Comparison of ENCODE assay signal across 22 mouse cellular contexts in the genomic region with DNA sequence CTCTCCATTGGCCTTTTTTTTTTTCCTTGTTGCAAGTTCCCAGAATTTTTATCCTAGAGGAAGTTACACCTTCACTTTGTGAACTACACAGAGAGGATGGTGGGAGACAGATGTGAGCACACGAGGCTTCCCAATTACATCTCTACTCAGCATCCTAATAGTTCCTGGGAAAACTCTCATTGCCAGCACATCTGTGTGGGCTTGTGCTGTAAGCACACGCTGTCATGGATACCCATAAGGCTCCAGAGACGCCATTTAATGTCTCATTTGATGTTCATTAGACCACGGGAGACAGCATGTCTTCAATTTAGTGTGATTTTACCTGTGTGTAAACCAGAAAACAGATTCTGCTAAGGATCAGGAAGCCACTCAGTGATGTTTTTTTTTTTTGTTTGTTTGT.
DNase-seq lines count a peak whose midpoint lies in the region; ATAC-seq and TF ChIP-seq lines count a peak whose summit lies in the region.
"Had no signal": no experiment of that assay in that cellular context is flagged by ENCODE, and none has a peak within 500 bp of the region (broad histone marks: within the 10 kb centered on the region; RNA-seq: fewer than 3 reads in every experiment).

No protein-coding gene starts in this region.

- no peak overlapping the region for H3K4me2 ChIP-seq in hindbrain, postnatal 0 days (ENCODE audit: low read depth, low read length)
- H3K4me2 ChIP-seq in hindbrain, embryonic 16.5 days (ENCODE audit: low read length), result no peak overlapping the region
- no peak overlapping the region for H3K4me2 ChIP-seq in neural tube, embryonic 14.5 days (ENCODE audit: low read depth, low read length)
- no peak overlapping the region for H3K4me2 ChIP-seq in neural tube, embryonic 15.5 days
- H3K4me2 ChIP-seq: embryonic facial prominence, embryonic 13.5 days; embryonic facial prominence, embryonic 15.5 days; forebrain, embryonic 12.5 days had no signal

- H3K36me3 ChIP-seq in hindbrain, postnatal 0 days (ENCODE audit: insufficient read depth, low read length), result no peaks in the 10 kb centered on the region
- H3K36me3 ChIP-seq in hindbrain, embryonic 16.5 days (ENCODE audit: control insufficient read depth, insufficient read depth, low read length), result no peaks in the 10 kb centered on the region
- H3K36me3 ChIP-seq in neural tube, embryonic 14.5 days (ENCODE audit: control insufficient read depth, insufficient read depth, low read length), result no peaks in the 10 kb centered on the region
- H3K36me3 ChIP-seq in neural tube, embryonic 15.5 days, result no peaks in the 10 kb centered on the region
- H3K36me3 ChIP-seq: embryonic facial prominence, embryonic 13.5 days; embryonic facial prominence, embryonic 15.5 days; forebrain, embryonic 10.5 days; forebrain, embryonic 12.5 days had no signal

- no peak for ATAC-seq in hindbrain, postnatal 0 days
- ATAC-seq in hindbrain, embryonic 16.5 days, result no peak
- peak; percentile 65 for ATAC-seq in neural tube, embryonic 14.5 days (ENCODE audit: low read depth)
- ATAC-seq in neural tube, embryonic 15.5 days (ENCODE audit: low FRiP score), result 0 out of 2 replicates have a peak, but pooled peaks have one; percentile 35
- ATAC-seq: forebrain, embryonic 14.5 days; forebrain, embryonic 16.5 days had no signal

- H3K4me3 ChIP-seq in hindbrain, postnatal 0 days (ENCODE audit: low read length), result no peak overlapping the region
- no peak overlapping the region for H3K4me3 ChIP-seq in hindbrain, embryonic 16.5 days (ENCODE audit: low read length)
- H3K4me3 ChIP-seq in neural tube, embryonic 14.5 days (ENCODE audit: low read depth, low read length), result no peak overlapping the region
- H3K4me3 ChIP-seq in neural tube, embryonic 15.5 days (replicated peaks), result no peak overlapping the region
- H3K4me3 ChIP-seq: embryonic facial prominence, embryonic 13.5 days; embryonic facial prominence, embryonic 15.5 days; erythroblast, embryonic 14.5 days; forebrain, embryonic 10.5 days; forebrain, embryonic 12.5 days had no signal

- DNase-seq in hindbrain, postnatal 0 days (ENCODE audit: low spot score), result peak; percentile 12
- DNase-seq in spleen, postnatal 4 days (ENCODE audit: low spot score in 2 of 2), result no peak
- DNase-seq: adrenal gland, adult 2 months; adrenal gland, postnatal 10 days; adrenal gland, postnatal 25 days; cerebellum, adult 11 months; cerebellum, adult 18-20 months; cerebellum, adult 8-10 months; cerebellum, adult 9-11 months; cerebellum, postnatal 14 days; cerebellum, postnatal 36 days; embryo, embryonic 11 days had no signal

- H3K9ac ChIP-seq in hindbrain, postnatal 0 days (replicated peaks; ENCODE audit: low read length), result no peak overlapping the region
- H3K9ac ChIP-seq in hindbrain, embryonic 16.5 days (ENCODE audit: low read depth, low read length), result no peak overlapping the region
- H3K9ac ChIP-seq in neural tube, embryonic 14.5 days (replicated peaks; ENCODE audit: low read depth, low read length), result no peak overlapping the region
- H3K9ac ChIP-seq in neural tube, embryonic 15.5 days (replicated peaks), result no peak overlapping the region
- H3K9ac ChIP-seq: embryonic facial prominence, embryonic 13.5 days; embryonic facial prominence, embryonic 15.5 days; forebrain, embryonic 12.5 days had no signal

- no peak for TF ChIP-seq CTCF in hindbrain, postnatal 0 days (IDR thresholded peaks at IDR 0.05; ENCODE audit: low read depth)

- H3K27me3 ChIP-seq in hindbrain, postnatal 0 days (ENCODE audit: insufficient read depth, low read length), result no peaks in the 10 kb centered on the region
- H3K27me3 ChIP-seq in hindbrain, embryonic 16.5 days (replicated peaks; ENCODE audit: control insufficient read depth, insufficient read depth, low read length), result no peaks in the 10 kb centered on the region
- H3K27me3 ChIP-seq in neural tube, embryonic 14.5 days (ENCODE audit: control insufficient read depth, insufficient read depth, low read length), result no peaks in the 10 kb centered on the region
- H3K27me3 ChIP-seq in neural tube, embryonic 15.5 days (replicated peaks), result no peaks in the 10 kb centered on the region
- H3K27me3 ChIP-seq: embryonic facial prominence, embryonic 13.5 days; embryonic facial prominence, embryonic 15.5 days; forebrain, embryonic 12.5 days had no signal

- no peaks in the 10 kb centered on the region for H3K4me1 ChIP-seq in hindbrain, postnatal 0 days (ENCODE audit: insufficient read depth, low read length)
- no peaks in the 10 kb centered on the region for H3K4me1 ChIP-seq in hindbrain, embryonic 16.5 days (ENCODE audit: control insufficient read depth, insufficient read depth, low read depth, low read length)
- H3K4me1 ChIP-seq in neural tube, embryonic 14.5 days (ENCODE audit: control insufficient read depth, insufficient read depth, low read length), result no peaks in the 10 kb centered on the region
- no peaks in the 10 kb centered on the region; the same call in 1 of the 2 replicates for H3K4me1 ChIP-seq in neural tube, embryonic 15.5 days
- H3K4me1 ChIP-seq: embryonic facial prominence, embryonic 13.5 days; embryonic facial prominence, embryonic 15.5 days; forebrain, embryonic 10.5 days; forebrain, embryonic 12.5 days had no signal

- 52% methylated on average over 4 of the region's 4 CpGs for WGBS in hindbrain, postnatal 0 days
- WGBS in hindbrain, embryonic 16.5 days, result 59% methylated on average over 4 of the region's 4 CpGs
- 42% methylated on average over 4 of the region's 4 CpGs for WGBS in neural tube, embryonic 14.5 days
- WGBS in neural tube, embryonic 15.5 days, result 45% methylated on average over 4 of the region's 4 CpGs

- H3K27ac ChIP-seq in hindbrain, postnatal 0 days, result no peak overlapping the region
- H3K27ac ChIP-seq in hindbrain, embryonic 16.5 days (ENCODE audit: low read depth, low read length), result no peak overlapping the region
- H3K27ac ChIP-seq in neural tube, embryonic 14.5 days (ENCODE audit: low read depth, low read length), result no peak overlapping the region
- H3K27ac ChIP-seq in neural tube, embryonic 15.5 days (replicated peaks), result no peak overlapping the region
- H3K27ac ChIP-seq: embryonic facial prominence, embryonic 13.5 days; embryonic facial prominence, embryonic 15.5 days; forebrain, embryonic 10.5 days; forebrain, embryonic 12.5 days had no signal

- H3K9me3 ChIP-seq in hindbrain, postnatal 0 days (ENCODE audit: low read length), result no peaks in the 10 kb centered on the region
- no peaks in the 10 kb centered on the region for H3K9me3 ChIP-seq in hindbrain, embryonic 16.5 days (ENCODE audit: control insufficient read depth, low read length)
- H3K9me3 ChIP-seq in neural tube, embryonic 14.5 days (ENCODE audit: control insufficient read depth, low read length), result no peaks in the 10 kb centered on the region
- no peaks in the 10 kb centered on the region for H3K9me3 ChIP-seq in neural tube, embryonic 15.5 days (replicated peaks)
- H3K9me3 ChIP-seq: embryonic facial prominence, embryonic 13.5 days; embryonic facial prominence, embryonic 15.5 days; forebrain, embryonic 10.5 days; forebrain, embryonic 12.5 days had no signal

Comparison
In these comparisons a context has a peak if more than half of its experiments do, and no peak if none do; other contexts are left out.
1. ATAC-seq: peak in neural tube, embryonic 14.5 days (single experiment) and neural tube, embryonic 15.5 days (single experiment); none in hindbrain, postnatal 0 days (single experiment) and hindbrain, embryonic 16.5 days (single experiment).